Mouse (Mus musculus) neural tube, embryonic 10.5 days (tissue): Measurements from ENCODE around the gene Hdac9.

ENCODE experiments used
- DNase-seq: peaks from one replicate; pipeline ENCODE4 v3.0.0-alpha.2; 2017; ENCODE audit warnings: low spot score; ENCODE audit errors: extremely low spot score

Gene Hdac9

GRCm38 (mm10) chr12:34808180-34808579 is 108.7 kb downstream of the Hdac9 start:
- no peak for DNase-seq

GRCm38 (mm10) chr12:34806528-34806927 is 110.4 kb downstream of the Hdac9 start:
- DNase-seq = no peak

GRCm38 (mm10) chr12:34803721-34804120 is 113.2 kb downstream of the Hdac9 start:
- DNase-seq = no peak

GRCm38 (mm10) chr12:34802308-34802707 is 114.6 kb downstream of the Hdac9 start:
- DNase-seq = no peak

GRCm38 (mm10) chr12:34801752-34802151 is 115.1 kb downstream of the Hdac9 start:
- DNase-seq = no peak

GRCm38 (mm10) chr12:34797389-34797788 is 119.5 kb downstream of the Hdac9 start:
- DNase-seq = no peak

GRCm38 (mm10) chr12:34795487-34795886 is 121.4 kb downstream of the Hdac9 start:
- no peak for DNase-seq

- DNase-seq = no peak
Observed at GRCm38 (mm10) chr12:34792113-34792452, 124.8 kb downstream of the Hdac9 start.

GRCm38 (mm10) chr12:34791213-34792112 is 125.4 kb downstream of the Hdac9 start:
- DNase-seq = no peak

GRCm38 (mm10) chr12:34789031-34789982 is 127.6 kb downstream of the Hdac9 start:
- no peak for DNase-seq

- no peak for DNase-seq
Observed at GRCm38 (mm10) chr12:34787380-34787779, 129.5 kb downstream of the Hdac9 start.

- no peak for DNase-seq
Observed at GRCm38 (mm10) chr12:34783574-34783973, 133.3 kb downstream of the Hdac9 start.

GRCm38 (mm10) chr12:34779368-34779957 is 137.4 kb downstream of the Hdac9 start:
- no peak for DNase-seq

GRCm38 (mm10) chr12:34776170-34776569 is 140.7 kb downstream of the Hdac9 start:
- DNase-seq = no peak

GRCm38 (mm10) chr12:34774071-34774470 is 142.8 kb downstream of the Hdac9 start:
- DNase-seq = no peak

GRCm38 (mm10) chr12:34767226-34767775 is 149.6 kb downstream of the Hdac9 start:
- no peak for DNase-seq

GRCm38 (mm10) chr12:34747266-34747665 is 169.6 kb downstream of the Hdac9 start:
- DNase-seq = no peak

GRCm38 (mm10) chr12:34725204-34725603 is 191.7 kb downstream of the Hdac9 start:
- DNase-seq = no peak

GRCm38 (mm10) chr12:34724274-34724673 is 192.6 kb downstream of the Hdac9 start:
- no peak for DNase-seq

GRCm38 (mm10) chr12:34722831-34723490 is 193.9 kb downstream of the Hdac9 start:
- DNase-seq = no peak

GRCm38 (mm10) chr12:34720906-34721305 is 196.0 kb downstream of the Hdac9 start:
- no peak for DNase-seq
